Mouse (Mus musculus) midbrain, embryonic 16.5 days (tissue): ENCODE data around the gene Wfdc10. TPM values are rescaled to one million over a fixed set of nuclear protein-coding genes. Genes with fewer than 3 reads are reported as not detected.
"Not testable (repeated sequence)": the region's sequence is repeated elsewhere in the genome, so short reads cannot be mapped to it uniquely, and the experiment has no call there.

Experiments used
- ATAC-seq: fragments of 200-750 bp; cut with Nextera tagmentation; 2 replicates; pipeline ENCODE4 v1.8.0; 2017; ENCODE audit warnings: moderate TSS enrichment
- H3K27ac ChIP-seq: fragments of 300-500 bp; sonication (generic); 2 replicates; pipeline ENCODE4 v1.5.1; 2014; ENCODE audit warnings: mild to moderate bottlenecking, low read length, mixed read lengths
- H3K27me3 ChIP-seq: fragments of 300-500 bp; sonication (generic); 2 replicates; pipeline ENCODE4 v1.6.1; 2014; ENCODE audit warnings: low read depth, low read length, mixed read lengths; ENCODE audit not compliant: control insufficient read depth, insufficient read depth
- H3K36me3 ChIP-seq: fragments of 300-500 bp; sonication (generic); 2 replicates; pipeline ENCODE4 v1.6.1; 2014; ENCODE audit warnings: mild to moderate bottlenecking, low read length, moderate library complexity, mixed read lengths; ENCODE audit not compliant: control insufficient read depth, insufficient read depth
- H3K4me1 ChIP-seq: fragments of 300-500 bp; sonication (generic); 2 replicates; pipeline ENCODE4 v1.6.1; 2014; ENCODE audit warnings: mild to moderate bottlenecking, low read length, mixed read lengths; ENCODE audit not compliant: control insufficient read depth, insufficient read depth
- H3K4me2 ChIP-seq: fragments of 300-500 bp; sonication (generic); 2 replicates; pipeline ENCODE4 v1.6.1; 2014; ENCODE audit warnings: mild to moderate bottlenecking, low read length, mixed read lengths
- H3K4me3 ChIP-seq: fragments of 300-500 bp; sonication (generic); 2 replicates; pipeline ENCODE4 v1.5.1; 2014; ENCODE audit warnings: low read depth, mild to moderate bottlenecking, low read length, moderate library complexity, mixed read lengths
- H3K9ac ChIP-seq: fragments of 300-500 bp; sonication (generic); 2 replicates; pipeline ENCODE4 v1.6.1; 2014; ENCODE audit warnings: low read depth, low read length, mixed read lengths
- H3K9me3 ChIP-seq: fragments of 300-500 bp; sonication (generic); replicated peaks from 2 replicates; pipeline ENCODE4 v1.6.1; 2014; ENCODE audit warnings: mild to moderate bottlenecking, low read length, mixed read lengths; ENCODE audit not compliant: control insufficient read depth, poor library complexity, severe bottlenecking
- WGBS: fragments of 180-500 bp; shearing (Covaris S2); extraction: QIAGEN DNeasy Blood & Tissue Kit; methylation state at CpG from one replicate; pipeline ENCODE4 v1.1.7; 2014; 5-methylcytosine and 5-hydroxymethylcytosine counted together
- polyA plus RNA-seq: library from polyadenylated mRNA; unstranded; fragments of >200 nt; fragmentation: Nextera tagmentation; extraction: Ambion mirVana; gene quantifications from 2 replicates; pipeline ENCODE4 v1.2.1, GENCODE M21; 2015

Wfdc10 gene
- polyA plus RNA-seq = not detected in 2 replicates

GRCm38 (mm10) chr2:164655858-164656257 lies at the start of gene Wfdc10:
TSS of gene Wfdc10 (plus strand) at chr2:164656046.
- Histone ChIP-seq H3K9ac (no peak within 1 kb of the TSS), H3K9me3 (no peaks in the 10 kb centered on the region), H3K27me3 (no peaks in the 10 kb centered on the region), H3K36me3 (no peaks in the 10 kb centered on the region), H3K27ac (no peak within 1 kb of the TSS), H3K4me1 (no peaks in the 10 kb centered on the region), H3K4me3 (no peak within 1 kb of the TSS), H3K4me2 (no peak within 1 kb of the TSS)
- ATAC-seq = no peak
- WGBS = 17% methylated on average over 11 of the region's 11 CpGs

- Histone ChIP-seq H3K27me3 (no peaks in the 10 kb centered on the region), H3K9ac (no peak overlapping the region), H3K9me3 (no peaks in the 10 kb centered on the region), H3K27ac (no peak overlapping the region), H3K4me2 (no peak overlapping the region), H3K36me3 (no peaks in the 10 kb centered on the region), H3K4me1 (no peaks in the 10 kb centered on the region), H3K4me3 (no peak overlapping the region)
- WGBS = 83% methylated on average over 6 of the region's 6 CpGs
- ATAC-seq = no peak
Observed at GRCm38 (mm10) chr2:164608781-164609180, 47.1 kb upstream of the Wfdc10 start.

GRCm38 (mm10) chr2:164613471-164613870 lies 42.4 kb upstream of the Wfdc10 start, which contains the start of the genes Wfdc6b and Wfdc8:
TSS of gene Wfdc6b (plus strand) at chr2:164613522.
TSS of gene Wfdc8 (minus strand) at chr2:164613626.
- H3K36me3 ChIP-seq, H3K27ac ChIP-seq: not testable (repeated sequence)
- WGBS = 60% methylated on average over 8 of the region's 8 CpGs

GRCm38 (mm10) chr2:164615386-164615785 lies 40.5 kb upstream of the Wfdc10 start:
- H3K4me1 ChIP-seq = no peaks in the 10 kb centered on the region
- no peaks in the 10 kb centered on the region for H3K27me3 ChIP-seq
- no peaks in the 10 kb centered on the region for H3K9me3 ChIP-seq
- H3K4me2 ChIP-seq = no peak overlapping the region
- H3K27ac ChIP-seq = no peak overlapping the region
- H3K4me3 ChIP-seq = no peak overlapping the region
- ATAC-seq = no peak
- 91% methylated on average over 3 of the region's 3 CpGs for WGBS
- no peaks in the 10 kb centered on the region for H3K36me3 ChIP-seq
- H3K9ac ChIP-seq = no peak overlapping the region

More at GRCm38 (mm10) chr2:164613471-164613870, 42.4 kb upstream of the Wfdc10 start, which contains the start of the genes Wfdc6b and Wfdc8:
- H3K9ac ChIP-seq, H3K27me3 ChIP-seq, H3K4me1 ChIP-seq, ATAC-seq, H3K4me2 ChIP-seq, H3K9me3 ChIP-seq, H3K4me3 ChIP-seq: not testable (repeated sequence)

- Histone ChIP-seq H3K9me3 (no peaks in the 10 kb centered on the region), H3K9ac (no peak overlapping the region), H3K4me3 (no peak overlapping the region), H3K4me2 (no peak overlapping the region), H3K27ac (no peak overlapping the region), H3K36me3 (no peaks in the 10 kb centered on the region), H3K4me1 (no peaks in the 10 kb centered on the region), H3K27me3 (no peaks in the 10 kb centered on the region)
- ATAC-seq = no peak
- 78% methylated on average over 5 of the region's 5 CpGs for WGBS
Observed at GRCm38 (mm10) chr2:164619050-164619449, 36.8 kb upstream of the Wfdc10 start.

- H3K9me3 ChIP-seq = no peaks in the 10 kb centered on the region
- no peak for ATAC-seq
- no peak overlapping the region for H3K27ac ChIP-seq
- no peaks in the 10 kb centered on the region for H3K36me3 ChIP-seq
- WGBS = 88% methylated on average over 4 of the region's 4 CpGs
- H3K4me3 ChIP-seq = no peak overlapping the region
- H3K4me2 ChIP-seq = no peak overlapping the region
- no peaks in the 10 kb centered on the region for H3K4me1 ChIP-seq
- H3K9ac ChIP-seq = no peak overlapping the region
- H3K27me3 ChIP-seq = no peaks in the 10 kb centered on the region
Observed at GRCm38 (mm10) chr2:164621775-164622174, 34.1 kb upstream of the Wfdc10 start.

GRCm38 (mm10) chr2:164635266-164635665 lies 20.6 kb upstream of the Wfdc10 start:
- H3K9me3 ChIP-seq = no peaks in the 10 kb centered on the region
- no peak for ATAC-seq
- H3K4me1 ChIP-seq = no peaks in the 10 kb centered on the region
- 80% methylated on average over 9 of the region's 9 CpGs for WGBS
- no peak overlapping the region for H3K4me2 ChIP-seq
- H3K27me3 ChIP-seq = no peaks in the 10 kb centered on the region
- H3K27ac ChIP-seq = no peak overlapping the region
- no peak overlapping the region for H3K4me3 ChIP-seq
- no peak overlapping the region for H3K9ac ChIP-seq
- H3K36me3 ChIP-seq = no peaks in the 10 kb centered on the region

GRCm38 (mm10) chr2:164638696-164639095 lies 17.1 kb upstream of the Wfdc10 start, which contains the start of gene Wfdc16:
TSS of gene Wfdc16 (minus strand) at chr2:164638796.
- Histone ChIP-seq H3K4me2 (no peak within 1 kb of the TSS), H3K36me3 (no peaks in the 10 kb centered on the region), H3K9me3 (no peaks in the 10 kb centered on the region), H3K4me1 (no peaks in the 10 kb centered on the region), H3K9ac (no peak within 1 kb of the TSS), H3K4me3 (no peak within 1 kb of the TSS), H3K27ac (no peak within 1 kb of the TSS), H3K27me3 (no peaks in the 10 kb centered on the region)
- WGBS = 92% methylated on average over 3 of the region's 3 CpGs
- ATAC-seq = no peak

GRCm38 (mm10) chr2:164641129-164641528 lies 14.7 kb upstream of the Wfdc10 start:
- Histone ChIP-seq H3K9ac (no peak overlapping the region), H3K27me3 (no peaks in the 10 kb centered on the region), H3K9me3 (no peaks in the 10 kb centered on the region), H3K4me2 (no peak overlapping the region), H3K4me1 (no peaks in the 10 kb centered on the region), H3K4me3 (no peak overlapping the region), H3K36me3 (no peaks in the 10 kb centered on the region), H3K27ac (no peak overlapping the region)
- no peak for ATAC-seq
- WGBS = 62% methylated on average over 7 of the region's 7 CpGs
